Comparison of ENCODE assay signal across 10 mouse cellular contexts in the genomic region with DNA sequence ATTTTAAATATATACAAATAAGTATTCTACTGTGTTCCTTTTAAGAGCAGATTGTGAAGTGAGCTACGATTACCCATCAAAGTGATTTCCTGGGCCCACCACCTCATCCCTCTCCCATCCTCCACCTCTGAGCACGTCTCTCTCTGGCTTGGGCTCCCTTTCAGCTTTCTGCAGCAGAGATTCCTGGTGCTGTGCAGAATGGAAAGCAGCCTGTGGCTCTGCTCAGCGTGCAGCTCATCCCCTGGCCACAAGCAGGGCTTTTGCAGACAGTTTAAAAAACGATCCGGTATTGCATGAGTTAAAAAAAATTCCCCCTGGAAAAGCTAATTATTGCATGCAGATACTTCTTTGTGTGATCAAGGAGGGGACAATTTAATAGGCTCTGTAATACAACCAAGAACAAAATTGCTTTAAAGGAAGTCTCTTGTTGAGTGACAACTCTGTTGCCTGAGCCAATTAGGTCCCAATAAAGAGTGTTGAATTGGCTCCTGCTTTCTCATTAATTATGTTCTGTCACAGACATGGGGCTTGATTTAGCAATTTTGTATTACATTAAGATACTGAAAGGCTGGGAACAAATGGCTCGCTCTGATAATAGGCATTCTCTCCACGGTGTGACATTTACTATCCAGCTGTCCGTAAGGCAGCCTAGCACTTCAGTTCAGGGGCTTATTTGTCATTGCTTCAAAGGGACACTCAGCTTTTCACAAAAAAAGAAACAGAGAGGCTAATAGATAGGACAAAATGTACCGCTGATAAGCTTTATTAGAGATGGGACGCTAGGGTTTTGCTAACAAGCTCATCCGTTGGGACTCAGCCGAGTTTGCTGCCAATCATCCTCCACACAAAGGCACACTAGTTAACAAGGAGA.
DNase-seq lines count a peak whose midpoint lies in the region; ATAC-seq and TF ChIP-seq lines count a peak whose summit lies in the region.
"Had no signal": no experiment of that assay in that cellular context is flagged by ENCODE, and none has a peak within 500 bp of the region (broad histone marks: within the 10 kb centered on the region; RNA-seq: fewer than 3 reads in every experiment).

No protein-coding gene starts in this region.

- no peak overlapping the region for H3K9ac ChIP-seq in heart, embryonic 15.5 days
- peak overlapping the region; percentile 59; the same call in 1 of the 2 replicates for H3K9ac ChIP-seq in forebrain, embryonic 14.5 days (ENCODE audit: low read length)
- no peak overlapping the region for H3K9ac ChIP-seq in midbrain, embryonic 11.5 days (ENCODE audit: low read length)

- DNase-seq in heart, adult 9 months (ENCODE audit: low spot score in 2 of 2): no peak
- DNase-seq in brain, embryonic 14.5 days (ENCODE audit: low read depth): peak; percentile 99
- DNase-seq in forebrain, embryonic 14.5 days (ENCODE audit: low spot score): peak; percentile 99
- DNase-seq in midbrain, embryonic 11.5 days (ENCODE audit: low spot score, missing footprints): peak; percentile 93
- no peak for DNase-seq in liver
- no peak for DNase-seq in spleen, postnatal 4 days (ENCODE audit: low spot score in 2 of 2)
- no peak for DNase-seq in c-Kit-positive CD71-positive TER-119-positive erythroid progenitor cells, embryonic 14.5 days (ENCODE audit: low spot score)
- DNase-seq: adrenal gland, postnatal 10 days had no signal

- H3K9me3 ChIP-seq in heart, embryonic 15.5 days (replicated peaks): no peaks in the 10 kb centered on the region
- H3K9me3 ChIP-seq in forebrain, embryonic 14.5 days (replicated peaks; ENCODE audit: control insufficient read depth, low read length): no peaks in the 10 kb centered on the region
- H3K9me3 ChIP-seq in midbrain, embryonic 11.5 days (ENCODE audit: control insufficient read depth, low read length): no peaks in the 10 kb centered on the region

- H3K36me3 ChIP-seq in heart, embryonic 15.5 days: no peaks in the 10 kb centered on the region
- H3K36me3 ChIP-seq in forebrain, embryonic 14.5 days (ENCODE audit: control insufficient read depth, insufficient read depth, low read length): no peaks in the 10 kb centered on the region
- no peaks in the 10 kb centered on the region for H3K36me3 ChIP-seq in midbrain, embryonic 11.5 days (ENCODE audit: control insufficient read depth, insufficient read depth, low read length)

- no peak for TF ChIP-seq POLR2A in brain, embryonic 14.5 days (IDR thresholded peaks at IDR 0.05; ENCODE audit: borderline replicate concordance, extremely low read depth, insufficient read depth, insufficient read length, poor library complexity, severe bottlenecking)

- no peak overlapping the region for H3K27ac ChIP-seq in heart, embryonic 15.5 days
- H3K27ac ChIP-seq in forebrain, embryonic 14.5 days (ENCODE audit: low read depth, low read length): peak overlapping the region; percentile 96
- 0 out of 2 replicates have a peak overlapping the region, but pooled peaks have one; percentile 7 for H3K27ac ChIP-seq in midbrain, embryonic 11.5 days (ENCODE audit: low read depth, low read length)

- H3K4me1 ChIP-seq in heart, embryonic 15.5 days (replicated peaks): peaks cover 2% of the 10 kb centered on the region; the same call in 1 of the 2 replicates
- H3K4me1 ChIP-seq in forebrain, embryonic 14.5 days (ENCODE audit: control insufficient read depth, insufficient read depth, low read length): peaks cover 57% of the 10 kb centered on the region
- H3K4me1 ChIP-seq in midbrain, embryonic 11.5 days (ENCODE audit: control insufficient read depth, insufficient read depth, low read length): peaks cover 12% of the 10 kb centered on the region

- peak overlapping the region; percentile 15; the same call in 1 of the 2 replicates for H3K4me2 ChIP-seq in heart, embryonic 15.5 days
- H3K4me2 ChIP-seq in forebrain, embryonic 14.5 days (ENCODE audit: low read length): peak overlapping the region; percentile 44
- peak overlapping the region; percentile 4; the same call in 1 of the 2 replicates for H3K4me2 ChIP-seq in midbrain, embryonic 11.5 days

- no peak overlapping the region for H3K4me3 ChIP-seq in heart, embryonic 15.5 days
- H3K4me3 ChIP-seq in forebrain, embryonic 14.5 days (ENCODE audit: low read depth, low read length): 0 out of 2 replicates have a peak overlapping the region, but pooled peaks have one; percentile 0
- H3K4me3 ChIP-seq in midbrain, embryonic 11.5 days (ENCODE audit: low read depth, low read length): no peak overlapping the region

- no peak for ATAC-seq in heart, embryonic 15.5 days (replicated peaks; ENCODE audit: insufficient number of reproducible peaks, insufficient read depth, low FRiP score, low read depth)
- ATAC-seq in forebrain, embryonic 14.5 days: peak; percentile 87
- peak; percentile 79 for ATAC-seq in midbrain, embryonic 11.5 days (ENCODE audit: low FRiP score)

- no peaks in the 10 kb centered on the region for H3K27me3 ChIP-seq in heart, embryonic 15.5 days
- H3K27me3 ChIP-seq in forebrain, embryonic 14.5 days (replicated peaks; ENCODE audit: control insufficient read depth, insufficient read depth, low read length): no peaks in the 10 kb centered on the region
- peaks cover 17% of the 10 kb centered on the region for H3K27me3 ChIP-seq in midbrain, embryonic 11.5 days (ENCODE audit: control insufficient read depth, insufficient read depth, low read length)
- H3K27me3 ChIP-seq: CH12.LX had no signal

- WGBS in heart, embryonic 15.5 days: 26% methylated on average over 12 of the region's 12 CpGs
- 2% methylated on average over 12 of the region's 12 CpGs for WGBS in forebrain, embryonic 14.5 days
- WGBS in midbrain, embryonic 11.5 days: 6% methylated on average over 12 of the region's 12 CpGs

- no peak for TF ChIP-seq CTCF in brain, embryonic 14.5 days (IDR thresholded peaks at IDR 0.05; ENCODE audit: borderline replicate concordance, extremely low read depth, insufficient read depth, insufficient read length)

Comparison
In these comparisons a context has a peak if more than half of its experiments do, and no peak if none do; other contexts are left out.
1. DNase-seq: peak in brain, embryonic 14.5 days (single experiment), forebrain, embryonic 14.5 days (single experiment) and midbrain, embryonic 11.5 days (single experiment); none in heart, adult 9 months (0 of 2), liver (single experiment), spleen, postnatal 4 days (0 of 2) and c-Kit-positive CD71-positive TER-119-positive erythroid progenitor cells, embryonic 14.5 days (single experiment).
2. Peak in every context shown above with its lines, with median percentiles within 50 percentile points of each other: H3K4me2 ChIP-seq.